8 mouse cellular contexts compared by ENCODE assay signal in genomic region chr19:45748691-45749242, GRCm38 (mm10). TPM values are rescaled to one million over a fixed set of nuclear protein-coding genes. Genes with fewer than 3 reads are reported as not detected.
DNase-seq lines count a peak whose midpoint lies in the region; ATAC-seq lines count a peak whose summit lies in the region.

No protein-coding gene starts in this region.

- H3K4me3 ChIP-seq in embryonic facial prominence, embryonic 10.5 days: peak overlapping the region; percentile 98
- H3K4me3 ChIP-seq in hindbrain, embryonic 16.5 days (ENCODE audit: low read length): peak overlapping the region; percentile 64
- peak overlapping the region; percentile 89 for H3K4me3 ChIP-seq in midbrain, embryonic 13.5 days (replicated peaks)

- peaks cover 47% of the 10 kb centered on the region for H3K4me1 ChIP-seq in embryonic facial prominence, embryonic 10.5 days
- H3K4me1 ChIP-seq in hindbrain, embryonic 16.5 days (ENCODE audit: control insufficient read depth, insufficient read depth, low read depth, low read length): peaks cover 9% of the 10 kb centered on the region
- peaks cover 29% of the 10 kb centered on the region for H3K4me1 ChIP-seq in midbrain, embryonic 13.5 days (replicated peaks)

- ATAC-seq in CD4-positive, CD25-positive, alpha-beta regulatory T cell, adult 4 months: peak; percentile 38
- ATAC-seq in hindbrain, embryonic 16.5 days: 0 out of 2 replicates have a peak, but pooled peaks have one; percentile 2
- ATAC-seq in midbrain, embryonic 13.5 days: no peak; the same call in 1 of the 2 replicates

- H3K4me2 ChIP-seq in hindbrain, embryonic 16.5 days (ENCODE audit: low read length): peak overlapping the region; percentile 76
- H3K4me2 ChIP-seq in midbrain, embryonic 13.5 days (replicated peaks): peak overlapping the region; percentile 99

- DNase-seq in heart, adult 11 months: peak; percentile 93
- DNase-seq in heart, postnatal 25 days (ENCODE audit: low spot score): no peak
- peak; percentile 30 for DNase-seq in embryonic facial prominence, embryonic 10.5 days (ENCODE audit: low spot score)
- peak; percentile 64 to 76 for DNase-seq in thymus, postnatal 36 days
- no peak for DNase-seq in kidney, postnatal 10 days

- 2% methylated on average over 33 of the region's 33 CpGs for WGBS in embryonic facial prominence, embryonic 10.5 days
- WGBS in hindbrain, embryonic 16.5 days: 3% methylated on average over 32 of the region's 33 CpGs
- WGBS in midbrain, embryonic 13.5 days: 2% methylated on average over 33 of the region's 33 CpGs

- intact Hi-C loops in heart, postnatal 25 days (cut with DNase I): loop anchor here (2.0 to 5.0 kb wide), 2 partner anchors 34 to 526 kb away; partner anchors contain the start of gene Mgea5

- H3K27ac ChIP-seq in embryonic facial prominence, embryonic 10.5 days (replicated peaks): peak overlapping the region; percentile 88
- no peak overlapping the region for H3K27ac ChIP-seq in hindbrain, embryonic 16.5 days (ENCODE audit: low read depth, low read length)
- H3K27ac ChIP-seq in midbrain, embryonic 13.5 days: no peak overlapping the region

- peaks cover 30% of the 10 kb centered on the region for H3K36me3 ChIP-seq in embryonic facial prominence, embryonic 10.5 days (replicated peaks)
- H3K36me3 ChIP-seq in hindbrain, embryonic 16.5 days (ENCODE audit: control insufficient read depth, insufficient read depth, low read length): peaks cover 12% of the 10 kb centered on the region
- peaks cover 25% of the 10 kb centered on the region for H3K36me3 ChIP-seq in midbrain, embryonic 13.5 days

- H3K27me3 ChIP-seq in embryonic facial prominence, embryonic 10.5 days (replicated peaks; ENCODE audit: low read depth, poor library complexity, severe bottlenecking): peaks cover 41% of the 10 kb centered on the region
- H3K27me3 ChIP-seq in hindbrain, embryonic 16.5 days (replicated peaks; ENCODE audit: control insufficient read depth, insufficient read depth, low read length): peaks cover 31% of the 10 kb centered on the region
- H3K27me3 ChIP-seq in midbrain, embryonic 13.5 days: peaks cover 46% of the 10 kb centered on the region

- no peaks in the 10 kb centered on the region for H3K9me3 ChIP-seq in embryonic facial prominence, embryonic 10.5 days
- H3K9me3 ChIP-seq in hindbrain, embryonic 16.5 days (ENCODE audit: control insufficient read depth, low read length): no peaks in the 10 kb centered on the region
- H3K9me3 ChIP-seq in midbrain, embryonic 13.5 days: no peaks in the 10 kb centered on the region

- H3K9ac ChIP-seq in hindbrain, embryonic 16.5 days (ENCODE audit: low read depth, low read length): peak overlapping the region; percentile 74
- H3K9ac ChIP-seq in midbrain, embryonic 13.5 days (replicated peaks): peak overlapping the region; percentile 80

RNA-seq across cellular contexts. Expression of gene Npm3, which starts 0.6 kb away (rescaled TPM):
- 10 to 100 TPM; 16.9 TPM for total RNA-seq in heart, postnatal 25 days (2021)
- polyA plus RNA-seq in CD4-positive, CD25-positive, alpha-beta regulatory T cell, adult 4 months (2017; shearing (Covaris generic)): 10 to 100 TPM; 11.9 to 37.1 TPM
- 12.0 and 12.4 TPM in 2 replicates for polyA plus RNA-seq in embryonic facial prominence, embryonic 10.5 days (2016; fragmentation: Nextera tagmentation; extraction: Ambion mirVana)
- 5.7 and 6.5 TPM in 2 replicates for polyA plus RNA-seq in hindbrain, embryonic 16.5 days (2015; fragmentation: Nextera tagmentation; extraction: Ambion mirVana)
- 6.2 and 7.8 TPM in 2 replicates for polyA plus RNA-seq in midbrain, embryonic 13.5 days (2015; fragmentation: Nextera tagmentation; extraction: Ambion mirVana)

RNA-seq across cellular contexts. Expression of gene Fgf8, which starts 6.1 kb away (rescaled TPM):
- not detected for total RNA-seq in heart, postnatal 25 days (2021)
- polyA plus RNA-seq in CD4-positive, CD25-positive, alpha-beta regulatory T cell, adult 4 months (2017; shearing (Covaris generic)): not detected
- 36.9 and 43.2 TPM in 2 replicates for polyA plus RNA-seq in embryonic facial prominence, embryonic 10.5 days (2016; fragmentation: Nextera tagmentation; extraction: Ambion mirVana)
- 0.52 and 0.69 TPM in 2 replicates for polyA plus RNA-seq in hindbrain, embryonic 16.5 days (2015; fragmentation: Nextera tagmentation; extraction: Ambion mirVana)
- polyA plus RNA-seq in midbrain, embryonic 13.5 days (2015; fragmentation: Nextera tagmentation; extraction: Ambion mirVana): 2.1 and 2.8 TPM in 2 replicates

RNA-seq across cellular contexts. Expression of gene Mgea5, which starts 34.9 kb away (rescaled TPM):
- total RNA-seq in heart, postnatal 25 days (2021): 10 to 100 TPM; 61.6 to 71.0 TPM
- 100 to 1,000 TPM; 191 to 247 TPM for polyA plus RNA-seq in CD4-positive, CD25-positive, alpha-beta regulatory T cell, adult 4 months (2017; shearing (Covaris generic))
- polyA plus RNA-seq in embryonic facial prominence, embryonic 10.5 days (2016; fragmentation: Nextera tagmentation; extraction: Ambion mirVana): 61.3 and 62.3 TPM in 2 replicates
- polyA plus RNA-seq in hindbrain, embryonic 16.5 days (2015; fragmentation: Nextera tagmentation; extraction: Ambion mirVana): 63.7 and 68.3 TPM in 2 replicates
- polyA plus RNA-seq in midbrain, embryonic 13.5 days (2015; fragmentation: Nextera tagmentation; extraction: Ambion mirVana): 96.2 and 102 TPM in 2 replicates

Comparison
In these comparisons a context has a peak if more than half of its experiments do, and no peak if none do; other contexts are left out.
1. DNase-seq: peak in heart, adult 11 months (single experiment), embryonic facial prominence, embryonic 10.5 days (single experiment) and thymus, postnatal 36 days (2 of 2); none in heart, postnatal 25 days (single experiment) and kidney, postnatal 10 days (single experiment).
2. Peak in every context shown above with its lines, with median percentiles within 50 percentile points of each other: H3K4me3 ChIP-seq.